ENCODE assay signal across 21 mouse cellular contexts in genomic region chr5:41744898-41745780, GRCm38 (mm10). TPM values are rescaled to one million over a fixed set of nuclear protein-coding genes. Genes with fewer than 3 reads are reported as not detected.
DNase-seq lines count a peak whose midpoint lies in the region; ATAC-seq lines count a peak whose summit lies in the region.
"Had no signal": no experiment of that assay in that cellular context is flagged by ENCODE, and none has a peak within 500 bp of the region (broad histone marks: within the 10 kb centered on the region; RNA-seq: fewer than 3 reads in every experiment).

No protein-coding gene starts in this region.

- no peak overlapping the region for H3K4me3 ChIP-seq in hindbrain, embryonic 12.5 days
- no peak overlapping the region for H3K4me3 ChIP-seq in hindbrain, embryonic 10.5 days
- no peak overlapping the region for H3K4me3 ChIP-seq in midbrain, embryonic 12.5 days
- no peak overlapping the region for H3K4me3 ChIP-seq in midbrain, embryonic 16.5 days (ENCODE audit: low read depth, low read length)
- H3K4me3 ChIP-seq in limb, embryonic 10.5 days, result no peak overlapping the region
- H3K4me3 ChIP-seq in neural tube, embryonic 14.5 days (ENCODE audit: low read depth, low read length), result no peak overlapping the region
- H3K4me3 ChIP-seq: heart, embryonic 15.5 days; intestine, embryonic 15.5 days; midbrain, embryonic 15.5 days had no signal

- H3K9ac ChIP-seq in hindbrain, embryonic 12.5 days, result no peak overlapping the region
- H3K9ac ChIP-seq in midbrain, embryonic 12.5 days (replicated peaks), result no peak overlapping the region
- no peak overlapping the region for H3K9ac ChIP-seq in midbrain, embryonic 16.5 days (ENCODE audit: low read depth, low read length)
- H3K9ac ChIP-seq in neural tube, embryonic 14.5 days (replicated peaks; ENCODE audit: low read depth, low read length), result no peak overlapping the region
- H3K9ac ChIP-seq: heart, embryonic 15.5 days; intestine, embryonic 15.5 days; midbrain, embryonic 15.5 days had no signal

- WGBS in hindbrain, embryonic 12.5 days, result 4% methylated on average over 13 of the region's 15 CpGs
- under 1% methylated on average over 13 of the region's 15 CpGs for WGBS in hindbrain, embryonic 10.5 days
- 4% methylated on average over 12 of the region's 15 CpGs for WGBS in midbrain, embryonic 12.5 days
- WGBS in midbrain, embryonic 16.5 days, result 5% methylated on average over 14 of the region's 15 CpGs
- 2% methylated on average over 13 of the region's 15 CpGs for WGBS in limb, embryonic 10.5 days
- 4% methylated on average over 14 of the region's 15 CpGs for WGBS in neural tube, embryonic 14.5 days

- no peaks in the 10 kb centered on the region for H3K36me3 ChIP-seq in hindbrain, embryonic 12.5 days
- H3K36me3 ChIP-seq in hindbrain, embryonic 10.5 days, result no peaks in the 10 kb centered on the region
- no peaks in the 10 kb centered on the region for H3K36me3 ChIP-seq in midbrain, embryonic 12.5 days
- H3K36me3 ChIP-seq in midbrain, embryonic 16.5 days (ENCODE audit: control insufficient read depth, insufficient read depth, low read length), result no peaks in the 10 kb centered on the region
- no peaks in the 10 kb centered on the region for H3K36me3 ChIP-seq in limb, embryonic 10.5 days
- H3K36me3 ChIP-seq in neural tube, embryonic 14.5 days (ENCODE audit: control insufficient read depth, insufficient read depth, low read length), result no peaks in the 10 kb centered on the region
- H3K36me3 ChIP-seq: heart, embryonic 15.5 days; intestine, embryonic 15.5 days; midbrain, embryonic 15.5 days had no signal

- no peak overlapping the region for H3K27ac ChIP-seq in hindbrain, embryonic 12.5 days
- H3K27ac ChIP-seq in hindbrain, embryonic 10.5 days, result no peak overlapping the region
- H3K27ac ChIP-seq in midbrain, embryonic 12.5 days (replicated peaks), result no peak overlapping the region
- no peak overlapping the region for H3K27ac ChIP-seq in midbrain, embryonic 16.5 days (ENCODE audit: low read length)
- H3K27ac ChIP-seq in limb, embryonic 10.5 days, result no peak overlapping the region
- H3K27ac ChIP-seq in neural tube, embryonic 14.5 days (ENCODE audit: low read depth, low read length), result no peak overlapping the region
- H3K27ac ChIP-seq: heart, embryonic 15.5 days; intestine, embryonic 15.5 days; midbrain, embryonic 15.5 days had no signal

- DNase-seq in hindbrain, embryonic 10.5 days (ENCODE audit: low spot score), result no peak
- peak; percentile 36 for DNase-seq in limb, embryonic 10.5 days (ENCODE audit: low spot score)
- no peak for DNase-seq in liver
- DNase-seq: adrenal gland, adult 2 months; cerebellum, adult 2 months; gastrocnemius, postnatal 14 days; heart, postnatal 4 days; layer of hippocampus, postnatal 36 days; lung, adult 2 months; lung, postnatal 4 days; thymus, postnatal 14 days had no signal

- peaks cover 69% of the 10 kb centered on the region for H3K27me3 ChIP-seq in hindbrain, embryonic 12.5 days
- peaks cover 89% of the 10 kb centered on the region for H3K27me3 ChIP-seq in hindbrain, embryonic 10.5 days (ENCODE audit: insufficient read depth, poor library complexity, severe bottlenecking)
- H3K27me3 ChIP-seq in midbrain, embryonic 12.5 days, result peaks cover 63% of the 10 kb centered on the region
- peaks cover 63% of the 10 kb centered on the region for H3K27me3 ChIP-seq in midbrain, embryonic 16.5 days (ENCODE audit: control insufficient read depth, insufficient read depth, low read depth, low read length)
- H3K27me3 ChIP-seq in limb, embryonic 10.5 days (ENCODE audit: low read depth, poor library complexity, severe bottlenecking), result peaks cover 100% of the 10 kb centered on the region
- peaks cover 47% of the 10 kb centered on the region for H3K27me3 ChIP-seq in neural tube, embryonic 14.5 days (ENCODE audit: control insufficient read depth, insufficient read depth, low read length)

- ATAC-seq in hindbrain, embryonic 12.5 days (ENCODE audit: low FRiP score), result 0 out of 2 replicates have a peak, but pooled peaks have one; percentile 32
- peak; percentile 20; the same call in 1 of the 2 replicates for ATAC-seq in midbrain, embryonic 12.5 days (ENCODE audit: low FRiP score, low read depth)
- no peak for ATAC-seq in midbrain, embryonic 16.5 days
- ATAC-seq in neural tube, embryonic 14.5 days (ENCODE audit: low read depth), result peak; percentile 34; the same call in 1 of the 2 replicates
- ATAC-seq: intestine, embryonic 15.5 days; midbrain, embryonic 15.5 days had no signal

- no peaks in the 10 kb centered on the region for H3K4me1 ChIP-seq in hindbrain, embryonic 12.5 days
- peaks cover 10% of the 10 kb centered on the region for H3K4me1 ChIP-seq in hindbrain, embryonic 10.5 days (replicated peaks)
- H3K4me1 ChIP-seq in midbrain, embryonic 12.5 days, result 0 out of 2 replicates have a peak, but pooled peaks cover 4% of the 10 kb centered on the region
- no peaks in the 10 kb centered on the region for H3K4me1 ChIP-seq in midbrain, embryonic 16.5 days (ENCODE audit: control insufficient read depth, insufficient read depth, low read length)
- peaks cover 8% of the 10 kb centered on the region; the same call in 1 of the 2 replicates for H3K4me1 ChIP-seq in limb, embryonic 10.5 days
- no peaks in the 10 kb centered on the region for H3K4me1 ChIP-seq in neural tube, embryonic 14.5 days (ENCODE audit: control insufficient read depth, insufficient read depth, low read length)
- H3K4me1 ChIP-seq: heart, embryonic 15.5 days; intestine, embryonic 15.5 days; midbrain, embryonic 15.5 days had no signal

- H3K9me3 ChIP-seq in hindbrain, embryonic 12.5 days (replicated peaks), result no peaks in the 10 kb centered on the region
- H3K9me3 ChIP-seq in hindbrain, embryonic 10.5 days, result no peaks in the 10 kb centered on the region
- no peaks in the 10 kb centered on the region for H3K9me3 ChIP-seq in midbrain, embryonic 12.5 days
- no peaks in the 10 kb centered on the region for H3K9me3 ChIP-seq in midbrain, embryonic 16.5 days (replicated peaks; ENCODE audit: control insufficient read depth, low read length, poor library complexity, severe bottlenecking)
- no peaks in the 10 kb centered on the region for H3K9me3 ChIP-seq in limb, embryonic 10.5 days (replicated peaks)
- H3K9me3 ChIP-seq in neural tube, embryonic 14.5 days (ENCODE audit: control insufficient read depth, low read length), result no peaks in the 10 kb centered on the region
- H3K9me3 ChIP-seq: heart, embryonic 15.5 days; intestine, embryonic 15.5 days; midbrain, embryonic 15.5 days had no signal

- no peak overlapping the region for H3K4me2 ChIP-seq in hindbrain, embryonic 12.5 days (replicated peaks)
- H3K4me2 ChIP-seq in midbrain, embryonic 12.5 days (replicated peaks), result no peak overlapping the region
- no peak overlapping the region for H3K4me2 ChIP-seq in midbrain, embryonic 16.5 days (ENCODE audit: low read length)
- H3K4me2 ChIP-seq in neural tube, embryonic 14.5 days (ENCODE audit: low read depth, low read length), result no peak overlapping the region
- H3K4me2 ChIP-seq: heart, embryonic 15.5 days; intestine, embryonic 15.5 days; liver, embryonic 11.5 days; midbrain, embryonic 15.5 days had no signal

RNA-seq across cellular contexts. Expression of gene Nkx3-2, which starts 19.2 kb away (rescaled TPM):
- 2.4 and 5.6 TPM in 2 replicates for polyA plus RNA-seq in hindbrain, embryonic 12.5 days (2016; fragmentation: Nextera tagmentation; extraction: Ambion mirVana)
- 0.27 and 0.46 TPM in 2 replicates for polyA plus RNA-seq in hindbrain, embryonic 10.5 days (2016; fragmentation: Nextera tagmentation; extraction: Ambion mirVana)
- 0.31 TPM in 1 of 2 replicates, not detected in the other for polyA plus RNA-seq in midbrain, embryonic 12.5 days (2016; fragmentation: Nextera tagmentation; extraction: Ambion mirVana)
- not detected in 2 replicates for polyA plus RNA-seq in midbrain, embryonic 16.5 days (2015; fragmentation: Nextera tagmentation; extraction: Ambion mirVana)
- 0.11 and 0.50 TPM in 2 replicates for polyA plus RNA-seq in limb, embryonic 10.5 days (2016; fragmentation: Nextera tagmentation; extraction: Ambion mirVana)
- polyA plus RNA-seq in neural tube, embryonic 14.5 days (2014; fragmentation: Nextera tagmentation; extraction: Ambion mirVana), result not detected in 2 replicates
- polyA plus RNA-seq: adrenal gland, adult 2 months; cerebellum, adult 2 months; heart, embryonic 15.5 days; kidney, embryonic 16.5 days; lung, adult 2 months; midbrain, embryonic 15.5 days; testis, adult 2 months had no signal

RNA-seq across cellular contexts. Expression of gene Rab28, which starts 37.2 kb away (rescaled TPM):
- 85.1 and 87.1 TPM in 2 replicates for polyA plus RNA-seq in hindbrain, embryonic 12.5 days (2016; fragmentation: Nextera tagmentation; extraction: Ambion mirVana)
- 71.8 and 74.8 TPM in 2 replicates for polyA plus RNA-seq in hindbrain, embryonic 10.5 days (2016; fragmentation: Nextera tagmentation; extraction: Ambion mirVana)
- polyA plus RNA-seq in midbrain, embryonic 12.5 days (2016; fragmentation: Nextera tagmentation; extraction: Ambion mirVana), result 88.9 and 94.4 TPM in 2 replicates
- 61.7 and 62.0 TPM in 2 replicates for polyA plus RNA-seq in midbrain, embryonic 16.5 days (2015; fragmentation: Nextera tagmentation; extraction: Ambion mirVana)
- polyA plus RNA-seq in limb, embryonic 10.5 days (2016; fragmentation: Nextera tagmentation; extraction: Ambion mirVana), result 54.3 and 63.2 TPM in 2 replicates
- polyA plus RNA-seq in neural tube, embryonic 14.5 days (2014; fragmentation: Nextera tagmentation; extraction: Ambion mirVana), result 60.7 and 65.2 TPM in 2 replicates
